Mouse (Mus musculus) heart, postnatal 0 days (tissue): ENCODE measurements around the gene Rtp4.

ENCODE experiments used
- CTCF ChIP-seq: IDR thresholded peaks from 2 replicates; pipeline ENCODE4 v1.5.1; 2016; ENCODE audit warnings: antibody characterized with exemption, control low read depth, low read depth
- EP300 ChIP-seq: IDR thresholded peaks from 2 replicates; pipeline ENCODE4 v1.6.1; 2016; ENCODE audit warnings: antibody characterized with exemption, low read depth

- TF ChIP-seq EP300 (no peak), CTCF (no peak)
Measured at GRCm38 (mm10) chr16:23533707-23534106, 13.6 kb downstream of the Rtp4 start.
